Mouse (Mus musculus) lung, adult 2 months (tissue): ENCODE data around the gene Slk.

ENCODE experiments used
- CTCF ChIP-seq: fragments of 200-500 bp; IDR thresholded peaks from 2 replicates; pipeline ENCODE4 v1.5.1; 2011; ENCODE audit warnings: mild to moderate bottlenecking, low read length, control low read depth; ENCODE audit not compliant: insufficient read depth
- POLR2A ChIP-seq: fragments of 200-500 bp; IDR thresholded peaks from 2 replicates; pipeline ENCODE4 v1.6.1; 2011; ENCODE audit warnings: low read depth, mild to moderate bottlenecking, control low read depth, low read length, borderline replicate concordance; ENCODE audit errors: extremely low read depth

DNA sequence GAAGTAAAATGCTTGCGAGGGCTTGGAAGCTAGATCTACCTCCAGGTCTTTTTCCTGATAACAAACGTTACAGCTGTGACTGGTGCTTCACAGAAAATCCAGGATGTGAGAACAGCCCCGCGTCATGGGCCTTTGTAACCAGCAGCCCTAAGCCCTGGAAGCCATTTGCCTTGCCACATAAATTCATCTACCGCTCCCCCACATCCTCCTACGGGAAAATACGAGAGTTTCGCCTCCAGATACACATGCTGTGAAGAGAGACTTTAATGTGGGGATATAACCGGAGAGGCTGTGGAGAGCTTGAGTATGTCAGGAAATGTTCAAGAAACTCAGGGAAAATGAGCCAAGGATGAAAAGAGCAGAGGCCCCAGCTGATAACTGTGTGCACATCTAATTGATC lies 30.3 kb upstream of the Slk start:
- no peak for TF ChIP-seq CTCF
- no peak for TF ChIP-seq POLR2A
